In the genomic region with DNA sequence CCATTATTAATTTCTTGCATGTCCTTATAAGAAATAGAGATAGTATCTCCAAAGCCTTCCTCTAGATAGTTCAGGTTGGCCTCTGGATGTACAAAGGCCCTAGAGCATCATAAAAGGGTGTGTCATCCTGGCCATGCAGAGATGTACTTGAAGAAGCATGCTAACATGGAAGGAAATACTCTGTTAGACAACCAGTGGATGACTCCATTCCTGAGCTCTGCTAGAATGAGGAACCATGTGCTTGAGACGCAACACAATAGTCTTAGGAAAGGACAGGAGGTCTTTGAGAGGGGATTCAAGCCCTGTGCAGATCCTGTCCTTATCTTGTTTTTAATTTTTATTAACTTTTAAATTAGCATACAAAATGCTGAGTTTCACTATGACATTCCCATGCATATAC, we compare ENCODE assay signal across 17 mouse cellular contexts. TPM values are rescaled to one million over a fixed set of nuclear protein-coding genes. Genes with fewer than 3 reads are reported as not detected.
DNase-seq lines count a peak whose midpoint lies in the region; ATAC-seq and TF ChIP-seq lines count a peak whose summit lies in the region.
"Had no signal": no experiment of that assay in that cellular context is flagged by ENCODE, and none has a peak within 500 bp of the region (broad histone marks: within the 10 kb centered on the region; RNA-seq: fewer than 3 reads in every experiment).

No protein-coding gene starts in this region.

- no peaks in the 10 kb centered on the region for H3K4me1 ChIP-seq in liver, embryonic 16.5 days (ENCODE audit: control insufficient read depth, low read depth, low read length)
- H3K4me1 ChIP-seq in liver, embryonic 11.5 days (replicated peaks; ENCODE audit: control insufficient read depth, insufficient read depth, low read length), result no peaks in the 10 kb centered on the region
- H3K4me1 ChIP-seq in spleen, adult 2 months (ENCODE audit: control insufficient read depth, insufficient read depth, insufficient read length), result peaks cover 14% of the 10 kb centered on the region
- H3K4me1 ChIP-seq: embryonic facial prominence, embryonic 10.5 days; forebrain, embryonic 13.5 days; heart, embryonic 13.5 days had no signal

- no peak overlapping the region for H3K9ac ChIP-seq in liver, embryonic 16.5 days (ENCODE audit: low read depth, low read length)
- H3K9ac ChIP-seq in liver, embryonic 11.5 days (ENCODE audit: low read depth, low read length), result no peak overlapping the region
- H3K9ac ChIP-seq: forebrain, embryonic 13.5 days; forebrain, postnatal 0 days; heart, embryonic 13.5 days had no signal

- no peak for TF ChIP-seq CTCF in spleen, adult 2 months (IDR thresholded peaks at IDR 0.05; ENCODE audit: extremely low read depth, insufficient read depth, insufficient read length, insufficient replicate concordance)

- no peaks in the 10 kb centered on the region for H3K27me3 ChIP-seq in liver, embryonic 16.5 days (ENCODE audit: control insufficient read depth, insufficient read depth, low read depth, low read length)
- H3K27me3 ChIP-seq in liver, embryonic 11.5 days (replicated peaks; ENCODE audit: control insufficient read depth, insufficient read depth, low read length), result no peaks in the 10 kb centered on the region
- no peaks in the 10 kb centered on the region for H3K27me3 ChIP-seq in spleen, adult 2 months (ENCODE audit: control insufficient read depth, insufficient read depth, low read length)
- H3K27me3 ChIP-seq: forebrain, embryonic 13.5 days; heart, embryonic 13.5 days had no signal

- ATAC-seq in liver, embryonic 16.5 days (ENCODE audit: low read depth), result 0 out of 2 replicates have a peak, but pooled peaks have one; percentile 13
- ATAC-seq in liver, embryonic 11.5 days (replicated peaks; ENCODE audit: low FRiP score), result no peak
- ATAC-seq in monocyte, adult 5-6 weeks (replicated peaks; ENCODE audit: insufficient number of reproducible peaks, low FRiP score, low TSS enrichment, poor library complexity, severe bottlenecking), result peak; percentile 58
- ATAC-seq: forebrain, embryonic 13.5 days; forebrain, postnatal 0 days had no signal

- no peak overlapping the region for H3K4me2 ChIP-seq in liver, embryonic 16.5 days (ENCODE audit: low read depth, low read length)
- no peak overlapping the region for H3K4me2 ChIP-seq in liver, embryonic 11.5 days
- H3K4me2 ChIP-seq: forebrain, embryonic 13.5 days; heart, embryonic 13.5 days had no signal

- no peak overlapping the region for H3K27ac ChIP-seq in liver, embryonic 16.5 days (ENCODE audit: low read length)
- no peak overlapping the region for H3K27ac ChIP-seq in liver, embryonic 11.5 days (ENCODE audit: low read depth, low read length)
- peak overlapping the region; percentile 52 for H3K27ac ChIP-seq in spleen, adult 2 months (ENCODE audit: insufficient read depth, low read length)
- H3K27ac ChIP-seq: embryonic facial prominence, embryonic 10.5 days; forebrain, embryonic 13.5 days; heart, embryonic 13.5 days had no signal

- H3K4me3 ChIP-seq in liver, embryonic 16.5 days (ENCODE audit: low read depth, low read length), result no peak overlapping the region
- H3K4me3 ChIP-seq in liver, embryonic 11.5 days (ENCODE audit: low read depth, low read length), result no peak overlapping the region
- H3K4me3 ChIP-seq in spleen, adult 2 months (ENCODE audit: extremely low read depth, insufficient read depth, insufficient read length), result no peak overlapping the region
- H3K4me3 ChIP-seq: embryonic facial prominence, embryonic 10.5 days; forebrain, embryonic 13.5 days; heart, embryonic 13.5 days had no signal

- WGBS in liver, embryonic 16.5 days (ENCODE audit: insufficient replicate concordance), result 72% methylated on average over 1 of the region's 1 CpGs
- 78% methylated on average over 1 of the region's 1 CpGs for WGBS in liver, embryonic 11.5 days
- 83% methylated on average over 1 of the region's 1 CpGs for WGBS in spleen, adult 2 months

- H3K9me3 ChIP-seq in liver, embryonic 16.5 days (replicated peaks; ENCODE audit: control insufficient read depth, low read length), result no peaks in the 10 kb centered on the region
- no peaks in the 10 kb centered on the region for H3K9me3 ChIP-seq in liver, embryonic 11.5 days (ENCODE audit: control insufficient read depth, low read length)
- H3K9me3 ChIP-seq: embryonic facial prominence, embryonic 10.5 days; forebrain, embryonic 13.5 days; heart, embryonic 13.5 days had no signal

- intact Hi-C loops in gastrocnemius, postnatal 14 days (cut with DNase I; ENCODE audit: low total_unique reads), result no loop called here

- no peak for DNase-seq in liver, embryonic 11.5 days (ENCODE audit: low spot score)
- no peak for DNase-seq in spleen, adult 2 months (ENCODE audit: low read depth in 1 of 2, low spot score in 2 of 2)
- no peak for DNase-seq in spleen, postnatal 10 days (ENCODE audit: low spot score in 2 of 2)
- no peak for DNase-seq in gastrocnemius, postnatal 14 days
- no peak for DNase-seq in spleen, postnatal 36 days (ENCODE audit: low spot score in 2 of 2)
- DNase-seq: adrenal gland, postnatal 10 days; cerebellum, adult 18-20 months; cerebellum, postnatal 10 days; forebrain, postnatal 0 days; gastrocnemius, postnatal 25 days; heart, adult 11 months; heart, postnatal 36 days had no signal

- no peaks in the 10 kb centered on the region for H3K36me3 ChIP-seq in liver, embryonic 16.5 days (ENCODE audit: control insufficient read depth, insufficient read depth)
- H3K36me3 ChIP-seq in liver, embryonic 11.5 days (ENCODE audit: control insufficient read depth, insufficient read depth, low read length), result no peaks in the 10 kb centered on the region
- H3K36me3 ChIP-seq in spleen, adult 2 months (ENCODE audit: control insufficient read depth, insufficient read depth, low read length), result peaks cover 10% of the 10 kb centered on the region
- H3K36me3 ChIP-seq: embryonic facial prominence, embryonic 10.5 days; heart, embryonic 13.5 days had no signal

- no peak for TF ChIP-seq POLR2A in spleen, adult 2 months (IDR thresholded peaks at IDR 0.05; ENCODE audit: low read depth, low read length)

RNA-seq across cellular contexts. Expression of a gene that starts 49.5 kb away (rescaled TPM):
- polyA plus RNA-seq in liver, embryonic 16.5 days (2015; fragmentation: Nextera tagmentation; extraction: Ambion mirVana), result 4.2 and 4.6 TPM in 2 replicates
- polyA plus RNA-seq in liver, embryonic 11.5 days (2014; fragmentation: Nextera tagmentation; extraction: Ambion mirVana), result 19.5 and 20.9 TPM in 2 replicates
- polyA plus RNA-seq in spleen, adult 2 months (2012; rRNA removed), result 0.94 and 1.3 TPM in 2 replicates
- 10.5 to 13.3 TPM (median 12.1 TPM) in 3 replicates for total RNA-seq in monocyte, adult 5-6 weeks (2017)
- total RNA-seq in gastrocnemius, postnatal 14 days (2021), result 1 to 10 TPM; 4.6 TPM
